ENCODE assay signal across 22 mouse cellular contexts in genomic region chr12:79744131-79744530, GRCm38 (mm10).
A peak's percentile ranks its signal among the peaks of the same experiment; 100 is the strongest.
DNase-seq lines count a peak whose midpoint lies in the region; ATAC-seq lines count a peak whose summit lies in the region.
"Had no signal": no experiment of that assay in that cellular context is flagged by ENCODE, and none has a peak within 500 bp of the region (broad histone marks: within the 10 kb centered on the region; RNA-seq: fewer than 3 reads in every experiment).

No protein-coding gene starts in this region.

- H3K36me3 ChIP-seq in intestine, embryonic 14.5 days (ENCODE audit: control insufficient read depth, insufficient read depth, low read length) = no peaks in the 10 kb centered on the region
- H3K36me3 ChIP-seq in intestine, embryonic 16.5 days (ENCODE audit: control insufficient read depth, insufficient read depth, low read length) = no peaks in the 10 kb centered on the region
- H3K36me3 ChIP-seq: liver, embryonic 12.5 days; lung, embryonic 15.5 days had no signal

- no peak overlapping the region for H3K4me2 ChIP-seq in intestine, embryonic 14.5 days (ENCODE audit: low read length)
- H3K4me2 ChIP-seq in intestine, embryonic 16.5 days (ENCODE audit: low read depth, low read length) = no peak overlapping the region
- H3K4me2 ChIP-seq: hindbrain, embryonic 14.5 days; liver, embryonic 12.5 days; lung, embryonic 15.5 days had no signal

- peak overlapping the region; percentile 47; the same call in 1 of the 2 replicates for H3K27ac ChIP-seq in intestine, embryonic 14.5 days (ENCODE audit: low read depth)
- H3K27ac ChIP-seq in intestine, embryonic 16.5 days (ENCODE audit: low read length) = no peak overlapping the region
- H3K27ac ChIP-seq: heart, adult 2 months; hindbrain, embryonic 14.5 days; layer of hippocampus, adult 2 months; left cerebral cortex, adult 2 months; liver, embryonic 12.5 days; lung, embryonic 15.5 days had no signal

- intact Hi-C loops in left cerebral cortex, postnatal 10 days (cut with DNase I) = no loop called here

- peaks cover 40% of the 10 kb centered on the region for H3K4me1 ChIP-seq in intestine, embryonic 14.5 days (replicated peaks; ENCODE audit: control insufficient read depth, insufficient read depth, low read length)
- H3K4me1 ChIP-seq in intestine, embryonic 16.5 days (ENCODE audit: control insufficient read depth, insufficient read depth, low read length) = peaks cover 14% of the 10 kb centered on the region

- no peak overlapping the region for H3K4me3 ChIP-seq in intestine, embryonic 14.5 days (ENCODE audit: low read depth, low read length)
- no peak overlapping the region for H3K4me3 ChIP-seq in intestine, embryonic 16.5 days (ENCODE audit: low read length)
- H3K4me3 ChIP-seq: heart, adult 2 months; layer of hippocampus, adult 2 months; left cerebral cortex, adult 2 months; liver, embryonic 12.5 days; lung, embryonic 15.5 days had no signal

- 80% methylated on average over 6 of the region's 6 CpGs for WGBS in intestine, embryonic 14.5 days
- 77% methylated on average over 6 of the region's 6 CpGs for WGBS in intestine, embryonic 16.5 days

- ATAC-seq in intestine, embryonic 14.5 days (replicated peaks; ENCODE audit: low FRiP score, low TSS enrichment, low read depth) = no peak
- ATAC-seq in intestine, embryonic 16.5 days = no peak
- peak; percentile 47; the same call in 1 of the 2 replicates for ATAC-seq in monocyte, adult 5-6 weeks (replicated peaks; ENCODE audit: insufficient number of reproducible peaks, low FRiP score, low TSS enrichment, poor library complexity, severe bottlenecking)
- ATAC-seq: activated CD4-positive, CD25-positive, alpha-beta regulatory T cell, adult 4 months; intestine, postnatal 0 days; liver, embryonic 12.5 days; midbrain, embryonic 16.5 days; Patski had no signal

- no peaks in the 10 kb centered on the region for H3K9me3 ChIP-seq in intestine, embryonic 14.5 days (ENCODE audit: control insufficient read depth, low read length)
- H3K9me3 ChIP-seq in intestine, embryonic 16.5 days (ENCODE audit: control insufficient read depth, low read length) = no peaks in the 10 kb centered on the region
- H3K9me3 ChIP-seq: liver, embryonic 12.5 days; lung, embryonic 15.5 days had no signal

- no peak overlapping the region for H3K9ac ChIP-seq in intestine, embryonic 14.5 days (ENCODE audit: low read length)
- H3K9ac ChIP-seq in intestine, embryonic 16.5 days (ENCODE audit: low read depth, low read length) = no peak overlapping the region
- H3K9ac ChIP-seq: hindbrain, embryonic 14.5 days; liver, embryonic 12.5 days; lung, embryonic 15.5 days had no signal

- DNase-seq in adrenal gland, adult 2 months = peak; percentile 70
- no peak for DNase-seq in adrenal gland, postnatal 4 days (ENCODE audit: low spot score in 2 of 2)
- DNase-seq in intestine, embryonic 14.5 days (ENCODE audit: low spot score) = no peak
- DNase-seq in adrenal gland, postnatal 25 days = peak; percentile 43
- no peak for DNase-seq in left cerebral cortex, postnatal 10 days (ENCODE audit: extremely low spot score in 1 of 2, low spot score in 2 of 2)
- no peak for DNase-seq in ovary, postnatal 10 days (ENCODE audit: low spot score)
- DNase-seq: cerebellum, postnatal 10 days; right cerebral cortex, postnatal 25 days; thymus, adult 2 months had no signal

- H3K27me3 ChIP-seq in intestine, embryonic 14.5 days (replicated peaks; ENCODE audit: control insufficient read depth, insufficient read depth, low read length) = no peaks in the 10 kb centered on the region
- no peaks in the 10 kb centered on the region for H3K27me3 ChIP-seq in intestine, embryonic 16.5 days (replicated peaks; ENCODE audit: control insufficient read depth, insufficient read depth, low read length)
- H3K27me3 ChIP-seq: CH12.LX; liver, embryonic 12.5 days; lung, embryonic 15.5 days; Patski had no signal

Comparison
In these comparisons a context has a peak if more than half of its experiments do, and no peak if none do; other contexts are left out.
1. DNase-seq: peak in adrenal gland, adult 2 months (single experiment) and adrenal gland, postnatal 25 days (single experiment); none in adrenal gland, postnatal 4 days (0 of 2), intestine, embryonic 14.5 days (single experiment), left cerebral cortex, postnatal 10 days (0 of 2) and ovary, postnatal 10 days (single experiment).